Mouse (Mus musculus) G1E (cell line): Measurements from ENCODE around the gene 1700030K09Rik.

Source experiments
- CTCF ChIP-seq: IDR thresholded peaks from 2 replicates; pipeline ENCODE4 v1.5.1; 2012; ENCODE audit warnings: low read depth, low read length, inconsistent platforms, mixed read lengths
- GATA2 ChIP-seq: IDR thresholded peaks from 2 replicates; pipeline ENCODE4 v1.6.1; 2012; ENCODE audit warnings: low read depth, low read length, inconsistent platforms, borderline replicate concordance
- POLR2AphosphoS5 ChIP-seq: IDR thresholded peaks from 2 replicates; pipeline ENCODE4 v1.6.1; 2012; ENCODE audit warnings: low read depth, low read length, inconsistent platforms; ENCODE audit not compliant: insufficient replicate concordance
- TAL1 ChIP-seq: conservative IDR thresholded peaks from 2 replicates; pipeline ENCODE4 v1.6.1; 2012; ENCODE audit warnings: low read depth, low read length, inconsistent platforms, mixed read lengths

DNA sequence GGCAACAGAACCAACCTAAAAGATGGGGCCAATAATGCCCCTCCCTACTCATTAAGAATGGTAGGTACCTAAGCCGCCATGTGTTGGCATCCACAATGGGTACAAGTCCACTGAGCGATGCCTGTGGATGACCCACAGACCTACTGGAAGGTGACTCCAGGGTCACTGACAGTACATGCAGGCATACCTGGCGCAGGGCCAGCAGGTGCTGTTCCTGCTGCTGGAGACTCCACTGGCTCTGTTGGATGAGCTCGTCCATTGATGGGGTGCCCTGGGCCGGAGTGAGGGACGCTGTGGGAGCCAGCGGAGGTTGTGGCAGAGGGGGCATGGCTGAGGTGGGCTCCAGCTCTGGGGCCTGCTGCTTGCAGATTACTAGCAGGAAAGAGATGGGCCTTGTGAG is 27.0 kb downstream of the 1700030K09Rik start:
- TF ChIP-seq POLR2AphosphoS5 (no peak), CTCF (no peak), GATA2 (no peak), TAL1 (no peak)
